Mouse (Mus musculus): Measurements from ENCODE around the gene Il22. TPM values are rescaled to one million over a fixed set of nuclear protein-coding genes. Genes with fewer than 3 reads are reported as not detected.

Gene Il22
- polyA plus RNA-seq (2015; fragmentation: Illumina TruSeq; extraction: RNeasy Lipid Tissue Mini Kit (QIAGEN cat#74804); ENCODE audit: insufficient read depth, low replicate concordance): not detected

DNA sequence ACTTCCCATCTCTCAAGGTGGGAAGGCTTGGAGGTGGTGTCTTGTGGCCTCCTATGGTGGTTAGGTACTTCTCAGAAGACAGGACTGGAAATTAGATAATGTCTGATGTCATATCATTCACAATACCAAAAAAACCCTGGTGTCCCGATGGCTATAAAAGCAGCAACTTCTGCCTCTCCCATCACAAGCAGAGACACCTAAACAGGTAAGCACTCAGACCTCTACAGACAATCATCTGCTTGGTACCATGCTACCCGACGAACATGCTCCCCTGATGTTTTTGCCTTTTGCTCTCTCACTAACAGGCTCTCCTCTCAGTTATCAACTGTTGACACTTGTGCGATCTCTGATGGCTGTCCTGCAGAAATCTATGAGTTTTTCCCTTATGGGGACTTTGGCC lies at the start of gene Il22:
TSS of gene Il22 (plus strand) at position 301 of the 400 bp plus-strand sequence.

DNA sequence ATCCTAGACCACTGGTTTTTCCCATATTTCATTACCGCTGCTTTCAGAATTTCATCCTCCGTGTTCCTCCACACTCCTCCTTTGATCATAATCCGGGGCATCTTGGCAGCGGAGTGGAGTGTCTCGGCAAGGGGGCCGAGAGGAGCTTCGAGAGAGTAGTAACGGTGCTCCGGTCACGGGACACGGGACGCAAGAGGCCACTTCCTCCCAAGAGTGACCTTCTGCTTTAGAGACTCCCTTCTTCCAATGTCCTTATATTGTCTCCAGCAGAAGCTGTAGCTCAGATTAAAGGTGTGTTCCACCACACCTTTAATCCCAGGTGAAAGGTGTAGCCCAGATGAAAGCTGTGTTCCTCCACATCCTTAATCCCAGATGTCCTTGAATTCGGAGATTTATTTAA lies 35.9 kb downstream of the Il22 start, which contains the start of gene Gm32717:
TSS of gene Gm32717 (minus strand) at position 101 of the 400 bp plus-strand sequence.

DNA sequence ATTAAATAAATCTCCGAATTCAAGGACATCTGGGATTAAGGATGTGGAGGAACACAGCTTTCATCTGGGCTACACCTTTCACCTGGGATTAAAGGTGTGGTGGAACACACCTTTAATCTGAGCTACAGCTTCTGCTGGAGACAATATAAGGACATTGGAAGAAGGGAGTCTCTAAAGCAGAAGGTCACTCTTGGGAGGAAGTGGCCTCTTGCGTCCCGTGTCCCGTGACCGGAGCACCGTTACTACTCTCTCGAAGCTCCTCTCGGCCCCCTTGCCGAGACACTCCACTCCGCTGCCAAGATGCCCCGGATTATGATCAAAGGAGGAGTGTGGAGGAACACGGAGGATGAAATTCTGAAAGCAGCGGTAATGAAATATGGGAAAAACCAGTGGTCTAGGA lies 53.6 kb downstream of the Il22 start, which contains the start of gene Gm32802:
TSS of gene Gm32802 (plus strand) at position 301 of the 400 bp plus-strand sequence.

Other genes with a start within 250 kb of the Il22 start
- 11.2 TPM for gene Mdm1, start 63.1 kb upstream of the Il22 start, polyA plus RNA-seq (2015; fragmentation: Illumina TruSeq; extraction: RNeasy Lipid Tissue Mini Kit (QIAGEN cat#74804); ENCODE audit: insufficient read depth, low replicate concordance)
- gene Gm32717, start 35.8 kb downstream of the Il22 start, polyA plus RNA-seq (2015; fragmentation: Illumina TruSeq; extraction: RNeasy Lipid Tissue Mini Kit (QIAGEN cat#74804); ENCODE audit: insufficient read depth, low replicate concordance): not detected
- gene Gm32802, start 53.7 kb downstream of the Il22 start, polyA plus RNA-seq (2015; fragmentation: Illumina TruSeq; extraction: RNeasy Lipid Tissue Mini Kit (QIAGEN cat#74804); ENCODE audit: insufficient read depth, low replicate concordance): not detected
- gene Iltifb, start 90.1 kb downstream of the Il22 start, polyA plus RNA-seq (2015; fragmentation: Illumina TruSeq; extraction: RNeasy Lipid Tissue Mini Kit (QIAGEN cat#74804); ENCODE audit: insufficient read depth, low replicate concordance): not detected
- not detected for gene Gm9040, start 122.0 kb downstream of the Il22 start, polyA plus RNA-seq (2015; fragmentation: Illumina TruSeq; extraction: RNeasy Lipid Tissue Mini Kit (QIAGEN cat#74804); ENCODE audit: insufficient read depth, low replicate concordance)
- gene Gm9044, start 127.5 kb downstream of the Il22 start, polyA plus RNA-seq (2015; fragmentation: Illumina TruSeq; extraction: RNeasy Lipid Tissue Mini Kit (QIAGEN cat#74804); ENCODE audit: insufficient read depth, low replicate concordance): not detected
- gene Gm9045, start 132.9 kb downstream of the Il22 start, polyA plus RNA-seq (2015; fragmentation: Illumina TruSeq; extraction: RNeasy Lipid Tissue Mini Kit (QIAGEN cat#74804); ENCODE audit: insufficient read depth, low replicate concordance): 0.14 TPM
- gene Gm9046, start 138.3 kb downstream of the Il22 start, polyA plus RNA-seq (2015; fragmentation: Illumina TruSeq; extraction: RNeasy Lipid Tissue Mini Kit (QIAGEN cat#74804); ENCODE audit: insufficient read depth, low replicate concordance): not detected
- not detected for gene Gm9048, start 143.7 kb downstream of the Il22 start, polyA plus RNA-seq (2015; fragmentation: Illumina TruSeq; extraction: RNeasy Lipid Tissue Mini Kit (QIAGEN cat#74804); ENCODE audit: insufficient read depth, low replicate concordance)
- gene Gm9049, start 149.2 kb downstream of the Il22 start, polyA plus RNA-seq (2015; fragmentation: Illumina TruSeq; extraction: RNeasy Lipid Tissue Mini Kit (QIAGEN cat#74804); ENCODE audit: insufficient read depth, low replicate concordance): 0.14 TPM
- 1.8 TPM for gene Ifng, start 236.1 kb downstream of the Il22 start, polyA plus RNA-seq (2015; fragmentation: Illumina TruSeq; extraction: RNeasy Lipid Tissue Mini Kit (QIAGEN cat#74804); ENCODE audit: insufficient read depth, low replicate concordance)